Mouse (Mus musculus): ENCODE results near the gene Gm17720. TPM values are rescaled to one million over a fixed set of nuclear protein-coding genes. Genes with fewer than 3 reads are reported as not detected.
"Not testable (repeated sequence)": the region's sequence is repeated elsewhere in the genome, so short reads cannot be mapped to it uniquely, and the experiment has no call there.

Gm17720 gene
- polyA plus RNA-seq, 1 experiment from 2014 or later: not detected

DNA sequence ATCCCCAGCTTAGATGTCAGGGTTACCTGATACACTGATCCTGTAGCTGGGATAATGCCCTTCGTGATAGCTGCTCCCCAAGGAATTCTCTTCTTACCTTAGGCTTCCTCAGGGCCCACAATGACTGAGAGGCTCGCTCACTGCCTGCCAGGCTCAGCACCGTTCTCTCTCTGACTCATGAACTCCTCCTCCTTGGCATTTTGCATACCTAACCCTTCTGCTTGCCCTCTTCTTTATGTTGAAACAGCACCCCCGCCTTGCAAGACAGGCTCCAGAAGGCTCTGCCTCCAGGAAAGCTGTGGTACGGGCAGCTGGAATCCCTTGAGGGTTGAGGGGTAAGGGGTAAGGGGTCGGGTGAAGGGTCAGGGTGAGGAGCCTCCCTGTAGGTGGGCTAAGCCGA is 63.3 kb downstream of the Gm17720 start:
- Histone ChIP-seq H3K27ac (replicated peaks) (no peak overlapping the region), H3K9me3 (replicated peaks) (no peaks in the 10 kb centered on the region), H3K4me1 (no peaks in the 10 kb centered on the region), H3K9ac (replicated peaks) (no peak overlapping the region), H3K36me3 (no peaks in the 10 kb centered on the region), H3K4me3 (replicated peaks) (no peak overlapping the region), H3K4me2 (no peak overlapping the region), H3K27me3 (replicated peaks) (no peaks in the 10 kb centered on the region)
- ATAC-seq (ENCODE audit: low FRiP score): no peak
- WGBS: 48% methylated on average over 7 of the region's 7 CpGs

DNA sequence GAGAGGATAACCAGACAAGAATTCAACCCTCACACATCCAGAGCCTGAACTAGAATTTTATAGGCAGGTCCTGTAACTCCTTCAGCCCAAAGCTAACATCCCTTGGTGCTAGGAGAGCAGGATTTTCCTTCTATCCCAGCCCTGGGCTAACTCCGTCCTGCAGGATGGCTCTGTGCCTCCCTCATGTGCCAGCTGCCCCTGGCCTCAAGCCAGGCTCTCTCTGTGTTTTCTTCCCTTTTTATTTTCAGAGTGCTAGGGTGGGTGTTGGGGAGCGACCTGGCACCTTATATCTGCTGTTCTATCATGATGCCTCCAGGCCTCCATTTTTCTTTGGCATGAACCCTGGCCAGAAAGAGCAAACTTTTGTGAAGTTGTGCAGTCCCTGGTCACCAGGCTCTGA is 66.4 kb downstream of the Gm17720 start:
- Histone ChIP-seq H3K27ac (replicated peaks) (no peak overlapping the region), H3K4me3 (replicated peaks) (no peak overlapping the region), H3K9ac (replicated peaks) (no peak overlapping the region), H3K36me3 (no peaks in the 10 kb centered on the region), H3K4me1 (no peaks in the 10 kb centered on the region), H3K9me3 (replicated peaks) (no peaks in the 10 kb centered on the region), H3K4me2 (no peak overlapping the region), H3K27me3 (replicated peaks) (no peaks in the 10 kb centered on the region)
- no peak for ATAC-seq (ENCODE audit: low FRiP score)
- 60% methylated on average over 2 of the region's 2 CpGs for WGBS

DNA sequence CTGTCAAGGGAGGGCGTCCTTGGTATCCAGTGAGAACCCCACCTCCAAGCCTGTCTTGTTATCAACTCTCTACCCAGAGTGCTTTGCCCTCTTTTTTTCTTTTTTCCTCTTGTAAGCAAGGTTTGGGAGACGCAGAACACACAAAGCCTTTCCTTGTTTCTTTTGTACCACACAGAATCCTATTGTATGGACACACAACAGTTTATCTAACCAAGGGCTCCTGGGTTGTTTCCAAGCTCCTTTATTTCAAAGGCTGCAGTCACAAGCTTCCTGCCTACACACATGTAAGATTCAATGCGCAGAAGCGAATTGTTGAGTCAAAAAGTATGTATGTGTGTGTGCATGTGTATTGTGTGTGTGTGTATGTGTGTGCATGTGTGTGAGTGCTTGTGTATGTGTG is 68.2 kb downstream of the Gm17720 start:
- Histone ChIP-seq H3K27ac (replicated peaks) (no peak overlapping the region), H3K27me3 (replicated peaks) (no peaks in the 10 kb centered on the region), H3K4me1 (no peaks in the 10 kb centered on the region), H3K4me2 (no peak overlapping the region), H3K36me3 (no peaks in the 10 kb centered on the region), H3K4me3 (replicated peaks) (no peak overlapping the region), H3K9ac (replicated peaks) (no peak overlapping the region), H3K9me3 (replicated peaks) (no peaks in the 10 kb centered on the region)
- ATAC-seq (ENCODE audit: low FRiP score): no peak
- WGBS: 60% methylated on average over 4 of the region's 4 CpGs

DNA sequence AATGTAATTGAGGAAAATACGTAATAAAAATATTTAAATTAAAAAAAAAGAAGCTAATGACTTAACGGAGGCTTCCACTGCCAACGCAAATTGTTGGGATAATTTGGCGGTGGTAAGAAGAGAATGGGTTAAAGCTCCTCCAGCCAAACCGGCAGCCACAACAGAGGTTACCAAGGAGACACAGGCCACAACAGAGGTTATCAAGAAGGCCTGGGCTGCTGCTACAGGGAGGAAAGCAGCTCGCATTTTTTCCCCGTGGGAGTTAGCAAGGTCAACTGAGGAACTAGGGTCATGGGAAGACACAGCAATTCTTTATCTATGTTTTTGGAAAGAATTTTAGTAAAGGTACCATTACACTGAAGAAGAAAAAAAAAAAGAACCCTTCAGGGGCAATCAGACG is 68.8 kb downstream of the Gm17720 start:
- H3K9ac ChIP-seq (replicated peaks); H3K27ac ChIP-seq (replicated peaks); H3K4me2 ChIP-seq; H3K4me3 ChIP-seq (replicated peaks); H3K4me1 ChIP-seq; ATAC-seq (ENCODE audit: low FRiP score); H3K27me3 ChIP-seq (replicated peaks); H3K36me3 ChIP-seq; H3K9me3 ChIP-seq (replicated peaks): not testable (repeated sequence)
- WGBS: 32% methylated on average over 8 of the region's 8 CpGs

Other genes with a start within 250 kb of the Gm17720 start
- gene Phlpp2, start 234.2 kb downstream of the Gm17720 start, polyA plus RNA-seq (2015; fragmentation: Nextera tagmentation; extraction: Ambion mirVana): 3.6 and 4.6 TPM in 2 replicates
- 1.3 and 2.1 TPM in 2 replicates for gene Marveld3, start 140.6 kb downstream of the Gm17720 start, polyA plus RNA-seq (2015; fragmentation: Nextera tagmentation; extraction: Ambion mirVana)
- gene Tat, start 112.3 kb downstream of the Gm17720 start, polyA plus RNA-seq (2015; fragmentation: Nextera tagmentation; extraction: Ambion mirVana): not detected in 2 replicates
- gene Chst4, start 63.0 kb downstream of the Gm17720 start, polyA plus RNA-seq (2015; fragmentation: Nextera tagmentation; extraction: Ambion mirVana): not detected in 2 replicates
- 20.6 and 22.5 TPM in 2 replicates for gene Zfp612, start 23.0 kb downstream of the Gm17720 start, polyA plus RNA-seq (2015; fragmentation: Nextera tagmentation; extraction: Ambion mirVana)
- not detected in 2 replicates for gene Gm21964, start 1.5 kb downstream of the Gm17720 start, polyA plus RNA-seq (2015; fragmentation: Nextera tagmentation; extraction: Ambion mirVana)
- gene Calb2, start 65.5 kb upstream of the Gm17720 start, polyA plus RNA-seq (2015; fragmentation: Nextera tagmentation; extraction: Ambion mirVana): 48.2 and 55.0 TPM in 2 replicates
- gene Cmtr2, start 112.9 kb upstream of the Gm17720 start, polyA plus RNA-seq (2015; fragmentation: Nextera tagmentation; extraction: Ambion mirVana): 8.9 and 9.6 TPM in 2 replicates
- 0.27 and 0.31 TPM in 2 replicates for gene Hydin, start 164.2 kb upstream of the Gm17720 start, polyA plus RNA-seq (2015; fragmentation: Nextera tagmentation; extraction: Ambion mirVana)

All from neural tube, embryonic 15.5 days (tissue).